Mouse (Mus musculus) stomach, embryonic 15.5 days (tissue): ENCODE data around the gene 4930451I11Rik. TPM values are rescaled to one million over a fixed set of nuclear protein-coding genes. Genes with fewer than 3 reads are reported as not detected.
A peak's percentile ranks its signal among the peaks of the same experiment; 100 is the strongest.

Experiments used
- ATAC-seq: fragments of 200-750 bp; cut with Nextera tagmentation; 2 replicates; pipeline ENCODE4 v1.8.0; 2017; ENCODE audit warnings: low read depth, moderate number of reproducible peaks, moderate TSS enrichment; ENCODE audit not compliant: insufficient read depth, low FRiP score
- H3K27ac ChIP-seq: fragments of 300-500 bp; sonication (generic); 2 replicates; pipeline ENCODE4 v1.5.1; 2015; ENCODE audit warnings: mild to moderate bottlenecking, inconsistent platforms
- H3K27me3 ChIP-seq: fragments of 300-500 bp; sonication (generic); replicated peaks from 2 replicates; pipeline ENCODE4 v1.6.1; 2015; ENCODE audit warnings: inconsistent platforms
- H3K36me3 ChIP-seq: fragments of 300-500 bp; sonication (generic); 2 replicates; pipeline ENCODE4 v1.6.1; 2015; ENCODE audit warnings: inconsistent platforms
- H3K4me1 ChIP-seq: fragments of 300-500 bp; sonication (generic); 2 replicates; pipeline ENCODE4 v1.6.1; 2015; ENCODE audit warnings: inconsistent platforms
- H3K4me2 ChIP-seq: fragments of 300-500 bp; sonication (generic); 2 replicates; pipeline ENCODE4 v1.6.1; 2015; ENCODE audit warnings: mild to moderate bottlenecking, inconsistent platforms
- H3K4me3 ChIP-seq: fragments of 300-500 bp; sonication (generic); replicated peaks from 2 replicates; pipeline ENCODE4 v1.5.1; 2015; ENCODE audit warnings: inconsistent platforms
- H3K9ac ChIP-seq: fragments of 300-500 bp; sonication (generic); 2 replicates; pipeline ENCODE4 v1.6.1; 2015; ENCODE audit warnings: inconsistent platforms
- H3K9me3 ChIP-seq: fragments of 300-500 bp; sonication (generic); 2 replicates; pipeline ENCODE4 v1.6.1; 2016; ENCODE audit warnings: inconsistent platforms
- WGBS: fragments of 180-500 bp; shearing (Covaris S2); methylation state at CpG from one replicate; pipeline ENCODE4 v1.1.7; 2015; 5-methylcytosine and 5-hydroxymethylcytosine counted together
- polyA plus RNA-seq: library from polyadenylated mRNA; unstranded; fragments of >200 nt; fragmentation: Nextera tagmentation; extraction: Ambion mirVana; gene quantifications from 2 replicates; pipeline ENCODE4 v1.2.1, GENCODE M21; 2015

The 4930451I11Rik gene
- polyA plus RNA-seq, 1 experiment from 2014 or later = not detected

- Histone ChIP-seq H3K27ac (peak overlapping the region; percentile 99), H3K9me3 (no peaks in the 10 kb centered on the region), H3K4me1 (peaks cover 29% of the 10 kb centered on the region), H3K9ac (peak overlapping the region; percentile 87), H3K4me2 (peak overlapping the region; percentile 85), H3K4me3 (peak overlapping the region; percentile 72), H3K27me3 (no peaks in the 10 kb centered on the region), H3K36me3 (peaks cover 27% of the 10 kb centered on the region)
- 0% methylated on average over 30 of the region's 36 CpGs for WGBS
- ATAC-seq = peak; percentile 94
Measured at GRCm38 (mm10) chr7:126799050-126799467, 32.4 kb downstream of the 4930451I11Rik start.

DNA sequence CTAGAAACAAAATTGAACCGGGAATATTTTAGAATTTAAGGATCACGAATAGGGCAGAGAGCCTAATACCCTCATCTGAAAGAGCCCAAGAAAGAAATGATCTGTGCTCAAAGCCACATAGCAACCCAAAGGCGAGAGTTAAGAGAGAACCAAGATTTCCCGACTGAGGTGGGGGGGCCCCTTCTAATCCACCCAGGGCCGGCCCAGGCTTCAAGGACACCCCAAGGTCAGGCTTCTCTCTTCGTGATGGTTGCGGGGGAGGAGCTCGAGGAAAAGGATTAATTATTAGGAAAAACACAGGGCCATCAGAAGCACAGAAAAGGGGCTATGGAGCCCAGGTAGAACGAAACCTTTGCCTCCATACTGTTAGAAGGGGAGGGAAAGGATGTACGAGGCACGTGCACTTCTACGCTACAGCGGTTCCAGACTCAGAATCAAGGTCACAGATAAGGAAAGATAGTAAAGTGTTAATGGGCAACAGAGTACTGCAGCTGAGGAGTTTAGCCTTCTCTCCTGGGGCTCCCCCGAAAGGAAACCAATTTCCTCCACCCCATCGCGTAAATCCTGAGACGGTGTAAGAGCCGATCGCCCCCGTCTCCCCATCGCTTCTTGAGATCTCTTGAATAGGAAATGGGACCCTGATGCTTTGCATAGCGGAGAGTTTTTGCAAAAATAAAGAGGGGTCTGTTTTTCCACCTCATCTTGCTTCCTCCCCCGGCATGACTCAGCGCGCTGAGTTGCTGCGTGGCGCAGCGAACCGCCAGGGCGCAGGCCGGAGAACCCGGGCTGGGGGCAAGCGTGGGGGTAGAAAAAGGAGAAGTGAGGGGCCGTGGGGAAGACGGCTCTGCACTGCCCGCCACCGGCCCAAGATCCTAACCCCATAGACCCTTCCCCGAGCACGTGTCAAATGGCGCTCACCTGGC lies 33.1 kb downstream of the 4930451I11Rik start:
- no peak for ATAC-seq
- H3K4me1 ChIP-seq = peaks cover 29% of the 10 kb centered on the region
- under 1% methylated on average over 40 of the region's 40 CpGs for WGBS

GRCm38 (mm10) chr7:126797411-126798126 lies 33.9 kb downstream of the 4930451I11Rik start, which contains the start of gene Fam57b:
TSS of gene Fam57b (plus strand) at chr7:126797668.
- 23% methylated on average over 21 of the region's 21 CpGs for WGBS
- peak within 1 kb of the TSS; percentile 87 for H3K9ac ChIP-seq
- peaks cover 29% of the 10 kb centered on the region for H3K4me1 ChIP-seq
- peak within 1 kb of the TSS; percentile 85 for H3K4me2 ChIP-seq
- peak within 1 kb of the TSS; percentile 72 for H3K4me3 ChIP-seq
- H3K36me3 ChIP-seq = peaks cover 27% of the 10 kb centered on the region
- H3K9me3 ChIP-seq = no peaks in the 10 kb centered on the region
- H3K27ac ChIP-seq = peak within 1 kb of the TSS; percentile 93
- H3K27me3 ChIP-seq = no peaks in the 10 kb centered on the region
- no peak for ATAC-seq

More for the DNA sequence above, 33.1 kb downstream of the 4930451I11Rik start:
- peak overlapping the region; percentile 72 for H3K4me3 ChIP-seq
- no peaks in the 10 kb centered on the region for H3K9me3 ChIP-seq
- peaks cover 27% of the 10 kb centered on the region for H3K36me3 ChIP-seq
- peak overlapping the region; percentile 93 for H3K27ac ChIP-seq
- peak overlapping the region; percentile 85 for H3K4me2 ChIP-seq
- H3K27me3 ChIP-seq = no peaks in the 10 kb centered on the region
- peak overlapping the region; percentile 87 for H3K9ac ChIP-seq

DNA sequence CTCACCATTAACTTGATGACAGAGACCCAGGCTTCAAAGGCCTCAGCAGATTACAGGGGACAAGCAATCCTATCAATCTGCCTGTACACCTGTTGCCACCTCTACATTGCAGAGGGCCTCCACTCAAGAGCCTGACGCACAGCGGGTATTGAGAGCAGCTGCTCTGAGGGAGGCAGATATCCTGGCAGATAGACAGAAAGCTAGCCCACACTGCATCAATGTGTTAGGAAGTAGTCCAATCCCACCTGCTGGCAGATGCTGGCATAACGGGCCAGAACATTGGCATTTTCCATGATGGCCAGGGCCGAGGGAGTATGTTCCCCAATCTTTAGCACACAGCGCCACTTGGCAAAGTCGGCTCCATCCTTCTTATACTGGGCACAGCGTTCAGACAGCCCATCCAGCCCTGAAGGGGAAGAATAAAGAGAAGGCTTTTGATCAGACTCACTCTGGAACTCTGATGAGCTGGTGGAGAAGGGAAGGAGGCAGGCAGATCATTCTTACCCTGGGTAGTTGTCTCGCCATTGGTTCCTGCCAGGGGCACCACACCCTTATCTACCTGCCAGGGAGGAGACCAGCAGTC lies 35.0 kb downstream of the 4930451I11Rik start:
- WGBS = 74% methylated on average over 8 of the region's 8 CpGs
- no peaks in the 10 kb centered on the region for H3K27me3 ChIP-seq
- no peak overlapping the region for H3K27ac ChIP-seq
- peak overlapping the region; percentile 85 for H3K4me2 ChIP-seq
- no peak for ATAC-seq
- no peaks in the 10 kb centered on the region for H3K9me3 ChIP-seq
- peak overlapping the region; percentile 72 for H3K4me3 ChIP-seq
- H3K9ac ChIP-seq = no peak overlapping the region; the same call in 1 of the 2 replicates
- H3K36me3 ChIP-seq = peaks cover 27% of the 10 kb centered on the region
- peaks cover 29% of the 10 kb centered on the region for H3K4me1 ChIP-seq

- peaks cover 32% of the 10 kb centered on the region for H3K4me1 ChIP-seq
- no peaks in the 10 kb centered on the region for H3K27me3 ChIP-seq
- peaks cover 27% of the 10 kb centered on the region for H3K36me3 ChIP-seq
- no peak overlapping the region for H3K4me3 ChIP-seq
- H3K9me3 ChIP-seq = no peaks in the 10 kb centered on the region
- H3K9ac ChIP-seq = no peak overlapping the region
- H3K27ac ChIP-seq = no peak overlapping the region
- H3K4me2 ChIP-seq = peak overlapping the region; percentile 85; the same call in 1 of the 2 replicates
- no peak for ATAC-seq
- 79% methylated on average over 16 of the region's 16 CpGs for WGBS
Measured at GRCm38 (mm10) chr7:126795387-126796317, 35.8 kb downstream of the 4930451I11Rik start.

DNA sequence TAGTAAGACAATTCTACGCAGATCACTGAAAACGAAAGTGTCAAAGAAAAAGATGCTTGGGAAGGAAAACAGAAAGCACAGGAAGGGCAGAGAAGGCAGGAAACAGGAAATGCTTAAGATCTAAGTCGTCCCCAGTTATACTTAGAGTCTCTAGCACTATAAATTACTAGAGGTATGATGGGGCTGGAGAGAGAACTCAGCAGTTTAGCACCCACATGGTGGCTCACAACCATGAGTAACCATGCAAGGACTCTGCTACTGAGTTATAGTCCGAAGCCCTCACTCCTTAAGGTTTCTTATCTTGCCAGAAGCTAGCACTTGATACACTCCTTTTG lies 37.2 kb downstream of the 4930451I11Rik start:
- no peak overlapping the region for H3K4me2 ChIP-seq
- peaks cover 25% of the 10 kb centered on the region for H3K4me1 ChIP-seq
- no peak for ATAC-seq
- H3K4me3 ChIP-seq = no peak overlapping the region
- WGBS = 77% methylated on average over 4 of the region's 4 CpGs
- H3K27ac ChIP-seq = no peak overlapping the region
- H3K36me3 ChIP-seq = peaks cover 27% of the 10 kb centered on the region
- H3K9ac ChIP-seq = no peak overlapping the region
- H3K27me3 ChIP-seq = no peaks in the 10 kb centered on the region
- H3K9me3 ChIP-seq = no peaks in the 10 kb centered on the region

DNA sequence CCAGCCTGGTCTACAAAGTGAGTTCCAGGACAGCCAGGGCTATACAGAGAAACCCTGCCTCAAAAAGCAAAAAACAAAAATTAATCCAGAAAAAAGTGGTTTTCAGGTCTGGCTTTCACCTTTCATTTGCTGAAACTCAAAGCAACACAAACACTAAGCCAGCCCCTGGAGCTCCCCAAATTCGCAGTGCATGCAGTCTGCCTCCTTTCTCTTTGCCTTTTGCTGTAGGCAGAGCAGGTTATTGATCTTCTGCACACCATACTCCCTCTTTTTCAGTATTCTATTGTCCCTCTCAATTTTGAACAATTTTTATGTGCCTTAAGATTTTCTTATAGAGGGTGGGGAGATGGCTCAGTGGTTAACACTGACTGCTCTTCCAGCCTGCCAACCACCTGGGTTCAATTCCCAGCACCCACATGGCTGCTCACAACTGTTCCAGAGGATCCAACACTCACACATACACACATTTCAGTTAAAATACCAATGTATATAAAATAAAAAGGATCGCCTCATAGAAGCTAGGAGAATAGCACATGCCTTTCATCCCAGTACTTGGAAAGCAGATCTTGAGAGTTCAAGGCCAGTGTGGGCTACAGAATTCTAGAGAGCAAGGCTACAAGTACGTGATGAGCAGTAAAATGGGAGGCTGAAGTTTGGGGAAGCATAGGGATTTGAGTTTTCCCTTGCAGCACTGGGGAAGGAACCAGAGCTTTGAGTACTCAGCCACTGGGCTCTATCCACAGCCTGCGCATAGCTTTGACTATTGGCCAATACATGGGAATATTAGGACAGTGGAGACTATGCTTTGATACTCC lies 37.8 kb downstream of the 4930451I11Rik start:
- H3K27ac ChIP-seq = peak overlapping the region; percentile 97; the same call in 1 of the 2 replicates
- H3K4me1 ChIP-seq = peaks cover 25% of the 10 kb centered on the region
- H3K27me3 ChIP-seq = no peaks in the 10 kb centered on the region
- H3K4me2 ChIP-seq = peak overlapping the region; percentile 60; the same call in 1 of the 2 replicates
- WGBS = 70% methylated on average over 4 of the region's 4 CpGs
- no peak overlapping the region for H3K4me3 ChIP-seq
- no peaks in the 10 kb centered on the region for H3K9me3 ChIP-seq
- H3K9ac ChIP-seq = no peak overlapping the region
- H3K36me3 ChIP-seq = peaks cover 29% of the 10 kb centered on the region
- ATAC-seq = no peak

DNA sequence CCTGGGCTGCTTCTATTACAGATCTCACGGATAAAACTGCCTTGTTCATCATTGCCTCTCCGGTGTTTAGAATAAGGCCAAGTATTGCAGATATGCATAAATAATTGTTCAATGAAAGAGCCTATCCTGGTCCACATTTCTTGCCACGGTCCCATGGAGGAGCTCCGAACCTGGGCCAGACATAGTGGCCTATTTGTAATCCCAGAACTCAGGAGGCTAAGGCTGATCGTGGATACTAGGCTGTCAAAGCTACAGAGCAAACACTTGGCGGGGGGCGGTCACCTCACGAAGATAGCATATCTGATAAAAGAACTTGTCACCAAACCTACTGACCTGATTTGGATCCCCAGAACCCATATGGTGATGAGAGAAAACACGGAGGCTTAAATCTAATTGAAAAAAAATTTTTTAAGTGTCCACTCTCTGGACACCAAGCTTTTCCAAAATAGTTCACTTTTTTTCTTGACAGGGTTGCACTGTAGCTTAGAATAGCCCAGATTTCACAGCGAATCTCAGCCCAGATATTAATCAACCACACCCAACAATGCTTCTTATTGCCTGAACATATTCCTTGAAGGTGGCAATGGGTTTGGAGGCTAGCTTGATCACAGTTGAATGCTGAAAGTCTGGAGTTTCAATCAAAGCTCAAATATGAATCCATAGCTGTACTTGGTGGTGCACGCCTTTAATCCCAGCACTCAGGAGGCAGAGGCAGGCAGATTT lies 38.6 kb downstream of the 4930451I11Rik start:
- H3K9me3 ChIP-seq = no peaks in the 10 kb centered on the region
- 0 out of 2 replicates have a peak overlapping the region, but pooled peaks have one; percentile 19 for H3K9ac ChIP-seq
- H3K4me3 ChIP-seq = peak overlapping the region; percentile 74
- H3K4me2 ChIP-seq = peak overlapping the region; percentile 60
- no peaks in the 10 kb centered on the region for H3K27me3 ChIP-seq
- WGBS = 21% methylated on average over 11 of the region's 11 CpGs
- H3K27ac ChIP-seq = peak overlapping the region; percentile 97
- peak; percentile 5; the same call in 1 of the 2 replicates for ATAC-seq
- H3K4me1 ChIP-seq = peaks cover 25% of the 10 kb centered on the region
- H3K36me3 ChIP-seq = peaks cover 37% of the 10 kb centered on the region

- Histone ChIP-seq H3K4me1 (peaks cover 17% of the 10 kb centered on the region), H3K27ac (peak within 1 kb of the TSS; percentile 97), H3K4me3 (peak within 1 kb of the TSS; percentile 74), H3K36me3 (peaks cover 45% of the 10 kb centered on the region), H3K27me3 (no peaks in the 10 kb centered on the region), H3K9ac (peak within 1 kb of the TSS; percentile 89), H3K9me3 (no peaks in the 10 kb centered on the region), H3K4me2 (peak within 1 kb of the TSS; percentile 60)
- peak; percentile 93 for ATAC-seq
- under 1% methylated on average over 81 of the region's 83 CpGs for WGBS
Measured at GRCm38 (mm10) chr7:126791851-126792720, 39.4 kb downstream of the 4930451I11Rik start, which contains the start of gene Ppp4c. TSS of gene Ppp4c (minus strand) at chr7:126792496.
